Mouse (Mus musculus): Measurements from ENCODE around the gene Cep72.
"Not testable (repeated sequence)": the region's sequence is repeated elsewhere in the genome, so short reads cannot be mapped to it uniquely, and the experiment has no call there.

DNA sequence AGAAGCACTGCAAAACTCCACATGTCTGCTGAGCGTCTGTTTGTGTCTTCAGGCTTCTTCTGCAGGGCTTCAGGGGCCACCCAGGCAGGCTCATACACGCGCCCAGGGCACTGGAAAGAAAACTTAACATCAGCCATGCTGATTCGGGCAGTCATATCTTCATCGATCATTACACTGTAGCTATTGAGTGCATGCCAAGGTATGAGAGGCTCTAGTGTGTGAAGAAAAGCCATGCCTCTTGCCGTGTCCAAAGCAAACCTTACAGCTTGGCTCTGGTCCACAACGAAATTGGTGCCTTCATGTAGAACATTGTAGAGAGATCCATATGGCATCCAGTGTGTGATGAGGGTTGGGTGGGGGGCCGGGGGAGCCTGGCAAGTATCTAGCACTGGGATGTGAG lies 43.1 kb downstream of the Cep72 start:
- TF ChIP-seq CTCF (IDR thresholded peaks at IDR 0.05; ENCODE audit: low read depth, low read length); POLR2AphosphoS5 (IDR thresholded peaks at IDR 0.05; ENCODE audit: insufficient replicate concordance, low read depth, low read length); TAL1 (conservative IDR thresholded peaks at IDR 0.05; ENCODE audit: low read depth, low read length): not testable (repeated sequence)
